Mouse (Mus musculus): ENCODE results near the gene 2810459M11Rik.

Gene 2810459M11Rik

GRCm38 (mm10) chr1:86045848-86046805, at the start of gene 2810459M11Rik:
2810459M11Rik (plus strand) TSS chr1:86045863.
- in situ Hi-C loops (cut with MboI; ENCODE audit: unreplicated experiment in 2 of 2), result no loop called here

- in situ Hi-C loops (cut with MboI; ENCODE audit: unreplicated experiment in 2 of 2), result no loop called here
These were observed 48.4 kb upstream of the 2810459M11Rik start for GRCm38 (mm10) chr1:85997221-85997620.

GRCm38 (mm10) chr1:85998012-85998411, 47.7 kb upstream of the 2810459M11Rik start:
- in situ Hi-C loops (cut with MboI; ENCODE audit: unreplicated experiment in 2 of 2), result no loop called here

- in situ Hi-C loops (cut with MboI; ENCODE audit: unreplicated experiment in 2 of 2), result loop anchor here in 1 of 2 experiments (25.0 kb wide), 1 partner anchor 238 kb away; no protein-coding TSS in a partner anchor
These were observed 45.7 kb upstream of the 2810459M11Rik start for GRCm38 (mm10) chr1:85999853-86000570.

- in situ Hi-C loops (cut with MboI; ENCODE audit: unreplicated experiment in 2 of 2), result loop anchor here (5.0 to 25.0 kb wide), 3 partner anchors 73 to 243 kb away; no protein-coding TSS in a partner anchor
These were observed 40.1 kb upstream of the 2810459M11Rik start for GRCm38 (mm10) chr1:86005540-86005939.

- in situ Hi-C loops (cut with MboI; ENCODE audit: unreplicated experiment in 2 of 2), result loop anchor here (5.0 to 25.0 kb wide), 3 partner anchors 74 to 244 kb away; no protein-coding TSS in a partner anchor
These were observed 39.6 kb upstream of the 2810459M11Rik start for GRCm38 (mm10) chr1:86006040-86006439.

GRCm38 (mm10) chr1:86007778-86008177, 37.9 kb upstream of the 2810459M11Rik start:
- in situ Hi-C loops (cut with MboI; ENCODE audit: unreplicated experiment in 2 of 2), result loop anchor here (5.0 to 25.0 kb wide), 3 partner anchors 75 to 245 kb away; no protein-coding TSS in a partner anchor

GRCm38 (mm10) chr1:86015758-86016157, 29.9 kb upstream of the 2810459M11Rik start:
- in situ Hi-C loops (cut with MboI; ENCODE audit: unreplicated experiment in 2 of 2), result loop anchor here in 1 of 2 experiments (25.0 kb wide), 1 partner anchor 253 kb away; no protein-coding TSS in a partner anchor

GRCm38 (mm10) chr1:86016516-86016915, 29.1 kb upstream of the 2810459M11Rik start, which contains the start of gene Spata3:
Spata3 (plus strand) TSS chr1:86016816.
- in situ Hi-C loops (cut with MboI; ENCODE audit: unreplicated experiment in 2 of 2), result loop anchor here in 1 of 2 experiments (25.0 kb wide), 1 partner anchor 254 kb away; no protein-coding TSS in a partner anchor

GRCm38 (mm10) chr1:86018235-86019055, 27.2 kb upstream of the 2810459M11Rik start:
- in situ Hi-C loops (cut with MboI; ENCODE audit: unreplicated experiment in 2 of 2), result loop anchor here in 1 of 2 experiments (25.0 kb wide), 1 partner anchor 256 kb away; no protein-coding TSS in a partner anchor

- in situ Hi-C loops (cut with MboI; ENCODE audit: unreplicated experiment in 2 of 2), result loop anchor here in 1 of 2 experiments (25.0 kb wide), 1 partner anchor 259 kb away; no protein-coding TSS in a partner anchor
These were observed 24.2 kb upstream of the 2810459M11Rik start for GRCm38 (mm10) chr1:86021365-86021989.

- in situ Hi-C loops (cut with MboI; ENCODE audit: unreplicated experiment in 2 of 2), result no loop called here
These were observed 13.2 kb upstream of the 2810459M11Rik start for GRCm38 (mm10) chr1:86032273-86032987.

- in situ Hi-C loops (cut with MboI; ENCODE audit: unreplicated experiment in 2 of 2), result no loop called here
These were observed 7.3 kb upstream of the 2810459M11Rik start for GRCm38 (mm10) chr1:86038191-86038951.

- in situ Hi-C loops (cut with MboI; ENCODE audit: unreplicated experiment in 2 of 2), result no loop called here
These were observed 5.5 kb upstream of the 2810459M11Rik start for GRCm38 (mm10) chr1:86040131-86040530.

GRCm38 (mm10) chr1:86040817-86041216, 4.8 kb upstream of the 2810459M11Rik start:
- in situ Hi-C loops (cut with MboI; ENCODE audit: unreplicated experiment in 2 of 2), result no loop called here

- in situ Hi-C loops (cut with MboI; ENCODE audit: unreplicated experiment in 2 of 2), result no loop called here
These were observed 607 bp upstream of the 2810459M11Rik start for GRCm38 (mm10) chr1:86045056-86045455.

GRCm38 (mm10) chr1:86046833-86047563, 1.3 kb downstream of the 2810459M11Rik start:
- in situ Hi-C loops (cut with MboI; ENCODE audit: unreplicated experiment in 2 of 2), result no loop called here
